Mouse (Mus musculus) frontal cortex, postnatal 10 days (tissue): Measurements from ENCODE around the gene Olfr923.
"Not testable (repeated sequence)": the region's sequence is repeated elsewhere in the genome, so short reads cannot be mapped to it uniquely, and the experiment has no call there.

ENCODE experiments used
- DNase-seq, 2 experiments: peaks; one replicate each; pipeline ENCODE4 v3.0.0; 2022; ENCODE audit warnings: low spot score in 2 of 2, mixed read lengths in 1 of 2

The Olfr923 gene

DNA sequence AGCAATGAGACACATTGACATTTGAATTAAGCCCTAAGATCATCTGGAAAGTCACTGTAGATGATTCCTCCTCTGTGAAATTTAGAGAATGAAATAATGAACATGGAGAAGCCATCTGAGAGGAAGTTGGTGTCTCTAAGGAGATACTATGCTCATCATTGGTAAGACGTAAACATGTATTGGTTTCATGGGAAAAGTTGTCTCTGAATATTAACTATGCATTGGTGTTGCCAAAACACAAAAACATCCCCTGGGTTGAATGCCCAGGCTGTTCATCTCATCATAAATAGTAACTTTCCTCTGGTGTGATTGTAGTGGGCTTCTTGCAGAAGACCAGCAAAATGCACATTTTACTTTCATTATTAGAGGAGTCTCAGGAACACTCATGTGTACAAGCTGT is at the start of gene Olfr923:
Gene Olfr923, plus strand, starts transcription at position 301 of the 400 bp plus-strand sequence.
- DNase-seq = no peak

DNA sequence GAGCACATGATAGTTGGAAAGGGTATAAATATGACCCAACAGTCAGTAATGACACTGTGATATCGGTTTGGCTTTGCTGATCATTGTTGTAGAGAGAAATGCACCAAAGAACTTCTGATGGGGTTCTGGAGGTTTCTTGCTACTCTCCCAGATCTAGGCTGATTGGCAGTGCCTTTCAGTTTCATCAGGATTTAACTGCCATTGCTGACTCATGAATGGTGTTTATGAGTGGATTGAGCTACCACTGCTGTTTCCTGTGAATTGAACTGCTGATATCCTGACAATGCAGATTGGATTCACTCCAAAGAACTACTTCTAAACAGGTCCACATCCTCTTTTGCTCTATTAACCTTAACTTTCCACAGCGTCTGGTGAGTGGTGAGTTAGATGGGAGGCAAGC is 33.7 kb upstream of the Olfr923 start:
- DNase-seq = no peak

DNA sequence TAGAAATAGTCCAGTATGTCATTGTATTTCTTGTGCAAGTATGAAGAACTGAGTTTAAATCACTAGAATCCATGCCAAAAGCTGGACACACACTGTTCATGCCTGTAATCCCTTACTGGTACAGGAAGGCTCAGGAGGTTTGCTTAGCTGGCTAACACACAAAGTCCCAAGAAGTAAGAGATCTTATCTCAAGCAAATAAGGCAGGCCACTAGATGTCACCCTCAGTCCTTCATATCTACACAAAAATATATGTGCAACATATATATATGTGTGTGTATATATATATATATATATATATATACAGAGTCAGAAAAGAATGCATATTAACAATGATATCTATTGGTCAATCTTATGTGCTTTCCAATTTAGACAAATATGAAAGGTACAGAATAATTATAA is 20.6 kb upstream of the Olfr923 start:
- no peak for DNase-seq

DNA sequence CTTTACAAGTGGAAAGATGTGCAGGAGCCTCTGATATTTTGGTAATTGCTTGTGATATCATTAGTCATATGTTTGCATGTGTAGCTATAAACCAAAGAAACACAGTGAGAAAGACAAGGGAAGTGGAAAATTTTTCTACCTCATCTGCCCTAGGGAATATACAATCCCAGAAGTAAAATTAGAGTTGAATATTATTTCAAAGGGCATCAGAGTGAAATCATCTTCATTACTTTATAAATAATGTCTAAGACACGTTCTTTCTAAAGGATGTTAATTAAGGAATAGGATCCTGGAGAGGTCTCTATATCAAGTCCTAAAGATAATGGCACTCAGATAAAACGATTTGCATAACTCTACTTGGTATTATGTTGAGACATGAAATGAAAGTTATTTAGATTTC is 12.0 kb upstream of the Olfr923 start, which contains the start of gene Olfr922:
Gene Olfr922, plus strand, starts transcription at position 301 of the 400 bp plus-strand sequence.
- no peak for DNase-seq

DNA sequence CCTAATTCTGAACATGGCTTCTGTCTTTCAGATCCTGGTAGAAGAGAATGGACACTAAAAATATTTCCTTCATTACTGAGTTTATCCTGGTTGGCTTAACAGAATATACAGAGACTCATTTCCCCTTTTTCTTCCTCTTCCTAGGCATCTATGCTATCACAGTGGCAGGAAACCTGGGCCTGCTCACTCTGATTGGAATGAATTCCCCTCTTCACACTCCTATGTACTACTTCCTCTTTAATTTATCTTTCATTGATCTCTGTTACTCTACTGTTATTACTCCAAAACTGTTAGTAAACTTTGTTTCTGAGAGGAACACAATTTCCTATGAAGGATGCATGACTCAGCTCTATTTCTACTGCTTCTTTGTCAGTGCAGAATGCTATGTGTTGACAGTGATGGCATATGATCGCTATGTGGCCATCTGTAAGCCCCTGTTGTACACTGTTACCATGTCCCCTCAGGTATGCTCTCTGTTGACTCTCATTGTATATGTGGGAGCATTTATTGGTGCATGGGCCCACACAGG is 10.8 kb upstream of the Olfr923 start:
- DNase-seq = no peak

DNA sequence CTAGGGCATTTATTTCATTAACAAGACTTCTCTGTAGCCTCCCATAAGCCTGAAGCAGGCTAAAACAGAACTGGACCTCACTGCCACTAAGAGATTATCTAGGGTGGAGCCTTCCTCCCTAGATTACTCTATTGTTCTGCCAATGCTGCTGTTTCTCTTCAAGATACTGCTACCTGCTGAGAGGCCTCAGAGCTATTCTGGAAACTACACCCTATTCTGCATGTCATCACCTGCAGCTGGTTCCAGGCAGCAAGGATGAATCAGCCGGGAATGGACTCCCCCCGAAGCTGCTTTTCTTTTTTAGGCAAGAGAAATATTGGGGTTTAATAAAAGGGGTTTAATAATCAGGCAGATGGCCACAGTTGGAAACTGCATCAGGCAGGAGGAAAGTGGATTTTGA is 6.7 kb downstream of the Olfr923 start:
- DNase-seq = no peak

DNA sequence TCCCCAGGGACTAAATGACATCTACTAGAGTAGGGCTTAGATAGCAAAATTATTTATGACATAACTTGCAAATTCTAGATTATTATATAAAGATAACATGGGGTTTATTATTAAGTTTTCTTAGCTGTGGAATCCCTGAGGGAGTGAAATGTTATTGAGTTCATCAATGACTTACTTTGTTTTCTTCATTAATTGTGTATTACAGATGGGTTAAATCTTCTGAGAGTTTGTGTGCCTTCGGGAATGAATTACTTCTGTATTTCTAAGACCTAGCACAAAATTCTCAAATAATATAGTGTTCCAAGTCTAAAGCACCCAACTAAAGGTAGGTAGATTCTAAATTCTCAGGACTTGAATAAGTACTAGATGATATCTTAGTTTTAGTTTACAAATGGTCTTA is 17.8 kb downstream of the Olfr923 start, which contains the start of gene Olfr924:
Gene Olfr924, plus strand, starts transcription at position 301 of the 400 bp plus-strand sequence.
- no peak for DNase-seq

DNA sequence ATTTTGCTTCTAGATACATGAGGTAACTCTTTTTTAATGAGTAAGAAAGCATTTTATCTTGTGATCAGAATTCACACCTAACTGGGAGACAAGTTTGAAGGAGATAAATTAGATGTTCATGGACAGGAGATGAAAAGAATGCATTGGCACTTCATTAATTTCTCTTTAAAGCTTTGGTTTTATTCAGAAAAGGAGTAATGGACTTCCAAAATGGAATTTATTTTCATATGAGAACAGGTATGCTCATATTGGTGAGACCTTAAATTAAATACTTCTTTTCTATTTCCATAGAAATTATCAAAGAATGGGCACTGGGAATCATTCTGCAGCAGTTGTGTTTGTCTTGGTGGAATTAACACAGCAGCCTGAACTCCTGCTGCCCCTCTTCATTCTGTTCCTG is 28.4 kb downstream of the Olfr923 start, which contains the start of gene Olfr26:
Gene Olfr26, plus strand, starts transcription at position 301 of the 400 bp plus-strand sequence.
- no peak for DNase-seq

DNA sequence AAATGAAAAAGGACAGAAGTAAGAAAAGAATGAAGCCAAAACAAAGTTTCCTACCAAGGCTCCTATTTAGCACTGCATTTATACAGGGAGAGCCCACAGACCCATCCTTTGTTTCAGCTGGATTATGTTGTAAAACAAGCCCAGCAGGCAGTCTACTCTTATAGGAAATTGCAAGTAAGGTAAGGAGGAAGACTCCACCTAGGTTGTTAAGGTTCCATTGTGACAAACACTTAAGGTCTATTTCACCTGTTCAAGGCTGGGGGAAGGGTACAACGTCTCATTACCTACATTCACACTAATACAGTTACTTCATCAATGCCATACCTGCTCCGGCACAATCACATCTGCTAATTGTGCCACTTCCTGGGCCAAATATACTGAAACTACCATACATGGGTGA is 48.5 kb downstream of the Olfr923 start:
- not testable (repeated sequence) for DNase-seq

DNA sequence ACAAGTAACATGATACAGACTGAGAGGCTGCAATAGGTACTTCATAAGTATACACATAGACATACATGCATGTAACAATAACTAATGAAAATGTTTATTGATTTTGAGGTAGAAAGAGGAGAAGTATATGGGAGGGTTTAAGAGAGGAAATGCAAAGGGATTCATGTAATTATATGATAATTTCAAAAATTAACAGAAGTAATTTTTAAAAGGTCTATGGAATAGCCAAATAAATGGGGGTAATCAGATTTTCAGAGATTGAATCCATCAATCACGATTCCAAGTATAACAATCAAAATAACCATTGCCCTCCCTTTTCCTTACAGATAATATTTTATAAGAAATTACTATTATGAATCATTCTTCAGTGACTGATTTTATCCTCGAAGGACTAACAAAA is 50.5 kb downstream of the Olfr923 start, which contains the start of gene Olfr926:
Gene Olfr926, plus strand, starts transcription at position 301 of the 400 bp plus-strand sequence.
- DNase-seq = no peak
